Mouse (Mus musculus) cerebellum, postnatal 10 days (tissue): ENCODE data around the gene Gpr88.
"Not testable (repeated sequence)": the region's sequence is repeated elsewhere in the genome, so short reads cannot be mapped to it uniquely, and the experiment has no call there.

Experiments
- DNase-seq, 2 experiments: peaks; one replicate each; pipeline ENCODE4 v3.0.0; 2021; ENCODE audit warnings: mixed read lengths in 2 of 2

Gene Gpr88

GRCm38 (mm10) chr3:116237527-116237926, 15.8 kb downstream of the Gpr88 start:
- DNase-seq = no peak

GRCm38 (mm10) chr3:116236856-116237255, 16.4 kb downstream of the Gpr88 start:
- no peak for DNase-seq

GRCm38 (mm10) chr3:116233515-116233914, 19.8 kb downstream of the Gpr88 start:
- no peak for DNase-seq

DNA sequence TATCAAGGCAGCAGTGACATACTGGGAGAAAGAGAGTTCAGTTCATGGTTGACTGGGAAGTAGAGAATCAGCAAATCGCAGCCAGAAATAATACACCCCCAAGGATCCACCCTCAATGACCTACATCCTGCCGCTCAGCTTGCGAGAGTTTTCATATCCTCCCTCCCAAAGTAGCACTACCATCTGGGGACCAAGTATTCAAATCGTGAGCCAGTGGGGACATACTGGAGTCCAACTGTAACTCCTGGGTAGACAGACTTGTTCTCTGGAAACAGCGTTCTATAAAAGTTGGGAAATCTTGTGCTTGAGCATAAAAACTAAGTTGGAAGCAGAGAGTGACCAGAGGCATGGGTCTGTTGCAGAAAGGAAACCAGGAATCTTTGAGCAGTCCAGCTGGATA, 20.5 kb downstream of the Gpr88 start:
- DNase-seq = no peak

DNA sequence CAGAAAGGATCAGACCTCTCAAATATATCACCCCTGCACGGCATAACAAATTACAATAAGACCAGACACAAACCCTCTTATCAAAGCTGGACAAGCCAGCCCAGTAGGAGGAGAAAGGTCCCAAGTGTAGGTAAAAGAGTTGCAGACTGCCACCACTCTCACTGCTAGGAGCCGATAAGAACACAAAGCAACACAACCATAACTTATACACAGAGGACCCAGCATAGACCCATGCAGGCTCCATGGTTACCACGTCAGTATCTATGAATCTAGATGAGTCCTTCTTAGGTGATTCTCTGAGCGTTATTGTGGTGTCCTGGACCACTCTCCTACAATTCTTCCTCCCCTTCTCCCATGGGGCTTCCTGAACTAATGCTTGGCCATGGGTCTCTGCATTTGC, 24.0 kb downstream of the Gpr88 start:
- no peak for DNase-seq

- no peak for DNase-seq
Measured at GRCm38 (mm10) chr3:116228360-116229245, 24.7 kb downstream of the Gpr88 start.

DNA sequence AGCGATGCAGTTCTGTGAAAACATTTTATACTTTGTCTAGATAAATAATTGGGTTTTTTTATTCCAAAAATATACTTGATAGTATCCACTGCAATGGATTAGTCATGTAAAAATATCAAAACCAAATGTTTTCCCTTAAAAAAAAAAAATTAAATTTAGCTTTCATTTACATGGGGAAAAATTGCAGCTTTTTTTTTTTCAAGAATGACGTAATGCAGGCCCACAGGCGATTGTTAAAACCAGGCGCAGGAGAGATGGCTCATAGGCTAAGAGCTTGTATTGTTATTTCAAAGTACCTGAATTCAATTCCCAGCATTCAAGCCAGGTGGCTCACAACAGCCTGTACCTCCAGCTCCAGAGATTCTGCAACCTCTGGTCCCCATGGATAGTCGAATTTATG, 25.9 kb downstream of the Gpr88 start:
- no peak for DNase-seq

GRCm38 (mm10) chr3:116226915-116227314, 26.4 kb downstream of the Gpr88 start:
- DNase-seq = no peak

DNA sequence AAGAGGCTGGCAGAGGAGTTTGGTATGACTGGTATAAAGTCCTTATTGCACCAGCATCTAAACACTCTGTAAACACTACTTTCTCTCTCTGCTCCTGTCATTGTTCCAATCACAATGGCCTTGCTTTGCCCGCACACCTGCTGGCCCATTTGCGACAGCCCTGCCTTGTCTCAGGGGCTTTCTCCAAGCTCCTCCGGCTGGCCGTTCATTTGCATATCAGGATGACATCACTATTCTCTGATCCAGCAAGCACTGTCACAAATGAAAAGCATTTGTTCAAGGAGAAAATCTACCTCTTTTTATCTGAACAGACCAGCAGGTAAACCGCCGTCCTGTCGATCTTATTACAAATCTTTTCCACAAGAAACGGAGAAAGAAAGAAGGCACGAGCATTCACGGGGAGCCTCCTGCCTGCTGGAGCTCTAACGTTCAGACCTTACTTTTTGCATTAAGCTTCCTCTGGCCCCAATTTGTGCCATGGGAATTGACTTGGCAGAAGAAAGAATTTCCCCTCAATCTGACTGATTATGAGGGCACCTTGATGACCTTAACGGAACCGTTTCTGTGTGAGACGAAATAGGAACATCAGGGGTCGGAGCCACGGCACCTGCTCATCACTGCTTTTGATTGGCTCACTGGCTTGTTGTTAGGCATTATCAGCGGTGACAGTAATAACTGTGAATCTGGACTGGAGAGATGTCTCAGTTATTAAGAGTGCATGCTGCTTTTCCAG, 30.6 kb downstream of the Gpr88 start:
- peak; percentile 59 to 62 for DNase-seq

DNA sequence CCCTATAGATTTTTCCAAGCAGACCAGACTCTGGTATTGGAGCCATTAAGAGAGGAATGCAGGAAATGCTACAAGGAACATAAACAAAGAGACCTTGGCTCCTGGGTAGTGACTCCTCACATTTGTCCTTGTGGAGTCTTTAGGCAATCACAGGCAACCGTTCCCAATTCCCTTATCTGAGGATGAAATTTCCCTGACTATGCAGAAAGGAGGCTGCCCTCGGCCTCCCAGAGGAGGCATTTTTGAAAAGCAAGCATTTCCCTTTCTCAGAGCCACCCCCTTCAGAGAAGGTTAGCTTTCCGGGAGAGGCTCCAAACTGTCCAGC, 31.7 kb downstream of the Gpr88 start:
- no peak for DNase-seq

DNA sequence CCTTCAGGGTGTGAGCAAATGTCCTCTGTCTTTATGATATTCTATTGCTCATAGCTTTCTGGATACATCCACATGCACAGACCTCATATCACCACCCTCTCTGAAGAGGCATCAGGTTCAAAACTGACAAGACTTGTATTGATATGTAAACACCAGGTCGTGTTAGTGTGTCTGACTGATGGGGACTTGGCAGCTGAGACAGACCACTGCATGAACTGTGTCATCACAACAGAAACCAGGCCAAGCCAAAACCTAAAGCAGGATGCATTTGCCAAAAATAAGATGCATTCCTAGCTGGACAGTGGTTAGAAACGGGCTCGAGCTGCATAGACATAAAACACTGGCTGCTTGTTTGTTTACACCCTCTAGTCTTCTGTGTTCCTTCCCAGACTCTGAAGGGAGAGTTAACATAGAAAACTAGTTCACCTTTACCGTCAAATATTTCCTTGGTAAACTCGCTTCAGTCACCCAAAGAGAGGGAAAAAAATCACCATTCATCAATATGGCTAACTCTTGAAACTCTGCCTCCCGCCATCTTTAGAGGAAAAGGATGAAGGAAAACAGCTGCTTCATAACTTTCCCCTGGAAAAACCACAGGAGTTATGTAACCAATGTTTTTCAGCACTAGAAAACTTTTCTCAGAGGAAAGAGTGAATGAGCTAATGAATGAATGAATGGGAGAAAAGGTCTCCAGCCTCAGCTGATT, 32.2 kb downstream of the Gpr88 start:
- no peak for DNase-seq

DNA sequence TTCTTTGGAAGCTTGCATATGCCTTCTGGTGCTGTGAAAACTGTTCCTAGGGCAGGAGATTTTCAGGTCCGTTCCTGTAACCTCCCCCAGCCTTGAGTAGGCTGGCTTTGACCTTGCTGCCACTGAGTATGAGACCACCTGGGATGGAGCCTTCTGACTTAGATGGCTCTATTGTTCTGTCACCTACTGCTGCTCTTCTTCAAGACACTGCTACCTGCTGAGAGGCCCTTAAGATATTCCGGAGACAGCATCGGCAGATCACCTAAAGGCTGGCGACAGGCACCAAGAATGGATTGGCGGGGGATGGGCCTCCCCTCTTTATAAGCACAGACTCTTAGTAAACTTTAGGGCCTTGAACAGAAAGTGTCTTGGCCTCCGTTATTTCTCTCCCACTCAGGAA, 35.9 kb downstream of the Gpr88 start:
- DNase-seq = not testable (repeated sequence)

DNA sequence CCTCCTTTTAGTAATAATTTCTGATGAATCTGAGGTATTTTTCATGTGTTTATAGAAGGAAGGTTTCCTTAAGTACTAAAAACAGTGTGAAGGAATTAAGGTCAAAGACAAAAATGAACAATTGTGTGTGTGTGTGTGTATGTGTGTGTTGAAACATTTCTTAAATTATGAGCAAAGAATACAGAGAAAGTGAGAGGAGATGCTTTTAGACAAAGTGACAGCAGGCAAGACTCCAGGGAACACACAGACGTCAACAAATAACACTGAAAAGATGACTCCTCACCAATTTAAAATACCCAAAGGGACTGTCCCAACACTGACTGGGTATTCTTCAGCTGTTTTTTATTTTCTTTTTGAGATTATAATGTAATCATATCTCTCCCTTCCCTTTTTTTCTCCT, 37.0 kb downstream of the Gpr88 start:
- no peak for DNase-seq

GRCm38 (mm10) chr3:116211639-116212038, 41.7 kb downstream of the Gpr88 start:
- DNase-seq = no peak

DNA sequence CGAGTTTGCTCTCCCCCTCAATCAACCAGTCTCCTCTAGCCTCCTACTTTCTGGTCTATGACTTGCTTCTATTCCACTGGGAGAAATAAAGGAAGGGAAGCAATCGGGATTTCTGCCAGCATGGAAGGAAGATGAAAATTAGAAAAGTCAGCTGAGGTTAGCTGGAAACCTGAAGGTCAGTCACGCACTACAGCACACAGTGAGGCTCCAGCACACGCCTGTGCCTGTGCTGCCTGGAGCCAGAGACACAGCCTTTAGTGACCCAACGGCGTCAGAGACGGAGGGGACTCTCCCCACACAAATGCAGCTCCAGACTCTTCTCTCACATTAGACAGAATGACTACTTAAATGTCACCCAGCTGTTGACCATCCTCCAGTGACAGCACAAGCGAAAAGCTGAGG, 42.6 kb downstream of the Gpr88 start:
- no peak for DNase-seq

DNA sequence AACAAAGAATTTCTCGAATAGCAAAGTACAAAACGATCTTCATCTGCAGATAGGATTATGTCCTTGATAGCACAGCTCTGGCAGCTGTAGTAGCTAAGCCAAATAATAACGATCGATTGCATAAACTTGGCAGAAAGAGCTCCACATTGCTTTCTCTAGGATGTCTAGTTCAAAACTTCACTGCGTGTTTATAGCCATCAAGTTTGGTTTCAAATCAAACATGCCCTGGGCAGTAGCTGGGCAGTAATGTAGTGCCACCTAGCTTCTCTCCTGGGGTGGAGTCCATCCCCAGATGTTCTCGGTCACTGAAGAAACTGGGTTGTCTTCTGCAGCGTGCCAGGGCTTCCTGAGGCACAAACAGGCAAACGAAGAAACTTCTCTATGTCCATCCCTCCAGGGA, 44.1 kb downstream of the Gpr88 start:
- DNase-seq = no peak

- no peak for DNase-seq
Measured at GRCm38 (mm10) chr3:116206306-116206834, 46.9 kb downstream of the Gpr88 start.

DNA sequence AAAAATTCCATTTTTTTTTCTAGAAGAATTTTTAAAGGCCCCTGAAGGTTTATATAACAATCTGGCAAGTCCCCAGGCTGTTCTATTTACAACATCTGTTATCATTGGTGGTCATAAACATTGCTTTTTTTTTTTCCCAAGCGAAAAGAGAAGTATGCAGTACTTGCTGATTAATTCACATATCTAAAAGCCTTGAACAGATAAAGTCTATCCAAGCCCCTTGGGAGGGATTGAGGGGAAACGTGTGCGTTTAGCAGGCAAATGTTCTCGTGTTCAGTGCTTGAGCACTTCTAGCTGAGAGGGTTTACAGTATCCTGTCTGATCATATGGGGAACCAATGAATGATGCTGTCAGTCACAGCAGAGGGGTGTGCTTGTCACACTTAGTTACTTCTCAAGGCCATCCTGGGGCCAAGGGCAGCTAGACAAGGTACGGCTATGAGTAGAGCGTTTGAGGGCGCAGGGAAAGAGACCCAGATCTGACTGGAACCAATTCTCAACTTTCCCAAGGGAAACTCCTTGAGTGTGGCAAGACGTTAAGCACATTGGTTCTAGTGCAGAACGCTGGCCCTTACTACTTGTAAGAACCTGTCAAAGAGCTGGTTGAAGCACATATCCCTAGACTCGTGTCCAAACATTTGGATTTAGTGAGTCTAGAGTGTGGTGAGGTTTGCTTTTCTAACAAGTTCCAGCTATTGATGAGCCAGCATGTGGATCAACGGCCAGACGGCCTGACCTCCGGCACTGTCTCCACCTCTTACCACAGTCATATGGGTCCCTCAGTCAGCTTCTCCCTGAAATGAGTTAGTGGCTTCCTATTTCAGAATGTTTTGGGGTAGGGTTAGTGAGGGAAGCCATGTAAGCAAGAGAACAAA, 47.7 kb downstream of the Gpr88 start:
- no peak for DNase-seq

DNA sequence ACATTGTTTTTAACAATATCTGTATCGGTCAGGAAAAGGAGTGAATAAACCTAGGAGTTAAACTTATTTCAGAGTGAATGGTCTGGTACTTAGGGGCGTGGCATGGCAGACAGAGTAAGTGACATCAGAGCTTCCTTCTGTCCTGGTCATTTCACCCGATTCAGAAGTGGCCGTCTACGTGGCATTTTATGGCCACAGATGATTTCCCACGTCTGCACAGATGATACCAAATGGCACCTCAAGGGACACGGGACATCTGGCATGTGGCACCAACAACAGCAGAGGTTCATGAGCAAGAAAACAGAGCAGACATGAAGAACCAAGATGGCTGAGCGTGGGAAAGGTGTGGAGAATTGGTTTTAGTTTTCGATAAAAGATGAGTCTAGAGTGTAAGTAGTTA, 48.7 kb downstream of the Gpr88 start:
- no peak for DNase-seq

GRCm38 (mm10) chr3:116203942-116204341, 49.4 kb downstream of the Gpr88 start:
- DNase-seq = no peak

GRCm38 (mm10) chr3:116200060-116200459, 53.2 kb downstream of the Gpr88 start:
- no peak for DNase-seq
